Mouse (Mus musculus): ENCODE measurements around the gene Suclg2. TPM values are rescaled to one million over a fixed set of nuclear protein-coding genes. Genes with fewer than 3 reads are reported as not detected.

Gene Suclg2
- polyA plus RNA-seq, 2 experiments = 30.7 to 48.9 TPM

- H3K9me3 ChIP-seq (ENCODE audit: control insufficient read depth, low read length) = no peaks in the 10 kb centered on the region
- H3K4me2 ChIP-seq (replicated peaks; ENCODE audit: low read depth, low read length, severe bottlenecking) = no peak overlapping the region
- H3K4me3 ChIP-seq (replicated peaks; ENCODE audit: low read length) = no peak overlapping the region
- ATAC-seq (ENCODE audit: low FRiP score, low read depth) (no peak), DNase-seq (ENCODE audit: low spot score) (no peak)
- H3K27me3 ChIP-seq (ENCODE audit: control insufficient read depth, insufficient read depth, low read length) = no peaks in the 10 kb centered on the region
- peaks cover 7% of the 10 kb centered on the region for H3K4me1 ChIP-seq (ENCODE audit: control insufficient read depth, insufficient read depth, low read length)
- no peak overlapping the region for H3K9ac ChIP-seq (ENCODE audit: low read depth, low read length, severe bottlenecking)
- no peaks in the 10 kb centered on the region for H3K36me3 ChIP-seq (ENCODE audit: control insufficient read depth, insufficient read depth, low read length)
- 95% methylated on average over 5 of the region's 5 CpGs for WGBS
- TF ChIP-seq POLR2A (IDR thresholded peaks at IDR 0.05; ENCODE audit: borderline replicate concordance, extremely low read depth, insufficient read depth, insufficient read length) = no peak
- H3K27ac ChIP-seq (replicated peaks; ENCODE audit: low read depth, low read length) = no peak overlapping the region
Measured at GRCm38 (mm10) chr6:95716476-95716875, 2.1 kb downstream of the Suclg2 start.

GRCm38 (mm10) chr6:95713245-95713644 lies 5.4 kb downstream of the Suclg2 start:
- no peak for ATAC-seq (ENCODE audit: low FRiP score, low read depth)
- peaks cover 9% of the 10 kb centered on the region for H3K4me1 ChIP-seq (ENCODE audit: control insufficient read depth, insufficient read depth, low read length)
- DNase-seq (ENCODE audit: low spot score) = no peak
- H3K9ac ChIP-seq (ENCODE audit: low read depth, low read length, severe bottlenecking) = no peak overlapping the region
- no peaks in the 10 kb centered on the region for H3K36me3 ChIP-seq (ENCODE audit: control insufficient read depth, insufficient read depth, low read length)
- H3K9me3 ChIP-seq (ENCODE audit: control insufficient read depth, low read length) = no peaks in the 10 kb centered on the region
- no peak for TF ChIP-seq POLR2A (IDR thresholded peaks at IDR 0.05; ENCODE audit: borderline replicate concordance, extremely low read depth, insufficient read depth, insufficient read length)
- no peak overlapping the region for H3K4me3 ChIP-seq (replicated peaks; ENCODE audit: low read length)
- 6% methylated on average over 5 of the region's 5 CpGs for WGBS
- H3K27me3 ChIP-seq (ENCODE audit: control insufficient read depth, insufficient read depth, low read length) = no peaks in the 10 kb centered on the region
- no peak overlapping the region for H3K4me2 ChIP-seq (replicated peaks; ENCODE audit: low read depth, low read length, severe bottlenecking)
- no peak overlapping the region for H3K27ac ChIP-seq (replicated peaks; ENCODE audit: low read depth, low read length)

GRCm38 (mm10) chr6:95712081-95712480 lies 6.5 kb downstream of the Suclg2 start:
- no peak for TF ChIP-seq POLR2A (IDR thresholded peaks at IDR 0.05; ENCODE audit: borderline replicate concordance, extremely low read depth, insufficient read depth, insufficient read length)

GRCm38 (mm10) chr6:95711671-95712070 lies 6.9 kb downstream of the Suclg2 start:
- DNase-seq (ENCODE audit: low spot score) (no peak), ATAC-seq (ENCODE audit: low FRiP score, low read depth) (no peak)
- H3K4me2 ChIP-seq (replicated peaks; ENCODE audit: low read depth, low read length, severe bottlenecking) = no peak overlapping the region
- no peak for TF ChIP-seq POLR2A (IDR thresholded peaks at IDR 0.05; ENCODE audit: borderline replicate concordance, extremely low read depth, insufficient read depth, insufficient read length)
- H3K36me3 ChIP-seq (ENCODE audit: control insufficient read depth, insufficient read depth, low read length) = no peaks in the 10 kb centered on the region
- H3K27ac ChIP-seq (replicated peaks; ENCODE audit: low read depth, low read length) = no peak overlapping the region
- peaks cover 9% of the 10 kb centered on the region for H3K4me1 ChIP-seq (ENCODE audit: control insufficient read depth, insufficient read depth, low read length)
- H3K9ac ChIP-seq (ENCODE audit: low read depth, low read length, severe bottlenecking) = no peak overlapping the region
- WGBS = 57% methylated on average over 3 of the region's 3 CpGs
- no peak overlapping the region for H3K4me3 ChIP-seq (replicated peaks; ENCODE audit: low read length)
- H3K27me3 ChIP-seq (ENCODE audit: control insufficient read depth, insufficient read depth, low read length) = no peaks in the 10 kb centered on the region
- H3K9me3 ChIP-seq (ENCODE audit: control insufficient read depth, low read length) = no peaks in the 10 kb centered on the region

More at GRCm38 (mm10) chr6:95712081-95712480, 6.5 kb downstream of the Suclg2 start:
- no peak overlapping the region for H3K27ac ChIP-seq (replicated peaks; ENCODE audit: low read depth, low read length)
- H3K4me2 ChIP-seq (replicated peaks; ENCODE audit: low read depth, low read length, severe bottlenecking) = no peak overlapping the region
- no peaks in the 10 kb centered on the region for H3K27me3 ChIP-seq (ENCODE audit: control insufficient read depth, insufficient read depth, low read length)
- H3K4me3 ChIP-seq (replicated peaks; ENCODE audit: low read length) = no peak overlapping the region
- peaks cover 9% of the 10 kb centered on the region for H3K4me1 ChIP-seq (ENCODE audit: control insufficient read depth, insufficient read depth, low read length)
- H3K36me3 ChIP-seq (ENCODE audit: control insufficient read depth, insufficient read depth, low read length) = no peaks in the 10 kb centered on the region
- H3K9me3 ChIP-seq (ENCODE audit: control insufficient read depth, low read length) = no peaks in the 10 kb centered on the region
- H3K9ac ChIP-seq (ENCODE audit: low read depth, low read length, severe bottlenecking) = no peak overlapping the region
- ATAC-seq (ENCODE audit: low FRiP score, low read depth) = no peak
- WGBS = 64% methylated on average over 4 of the region's 4 CpGs
- DNase-seq (ENCODE audit: low spot score) = no peak

GRCm38 (mm10) chr6:95710886-95711285 lies 7.7 kb downstream of the Suclg2 start:
- no peak overlapping the region for H3K4me2 ChIP-seq (replicated peaks; ENCODE audit: low read depth, low read length, severe bottlenecking)
- H3K9ac ChIP-seq (ENCODE audit: low read depth, low read length, severe bottlenecking) = no peak overlapping the region
- no peak for TF ChIP-seq POLR2A (IDR thresholded peaks at IDR 0.05; ENCODE audit: borderline replicate concordance, extremely low read depth, insufficient read depth, insufficient read length)
- no peak for DNase-seq (ENCODE audit: low spot score)
- no peak overlapping the region for H3K4me3 ChIP-seq (replicated peaks; ENCODE audit: low read length)
- WGBS = 89% methylated on average over 6 of the region's 6 CpGs
- H3K27me3 ChIP-seq (ENCODE audit: control insufficient read depth, insufficient read depth, low read length) = no peaks in the 10 kb centered on the region
- no peak overlapping the region for H3K27ac ChIP-seq (replicated peaks; ENCODE audit: low read depth, low read length)
- H3K36me3 ChIP-seq (ENCODE audit: control insufficient read depth, insufficient read depth, low read length) = no peaks in the 10 kb centered on the region
- H3K9me3 ChIP-seq (ENCODE audit: control insufficient read depth, low read length) = no peaks in the 10 kb centered on the region
- no peak for ATAC-seq (ENCODE audit: low FRiP score, low read depth)
- peaks cover 9% of the 10 kb centered on the region for H3K4me1 ChIP-seq (ENCODE audit: control insufficient read depth, insufficient read depth, low read length)

- Histone ChIP-seq H3K36me3 (ENCODE audit: control insufficient read depth, insufficient read depth, low read length) (no peaks in the 10 kb centered on the region), H3K4me1 (ENCODE audit: control insufficient read depth, insufficient read depth, low read length) (peaks cover 9% of the 10 kb centered on the region), H3K9me3 (ENCODE audit: control insufficient read depth, low read length) (no peaks in the 10 kb centered on the region), H3K4me2 (replicated peaks; ENCODE audit: low read depth, low read length, severe bottlenecking) (no peak overlapping the region), H3K27me3 (ENCODE audit: control insufficient read depth, insufficient read depth, low read length) (no peaks in the 10 kb centered on the region), H3K9ac (ENCODE audit: low read depth, low read length, severe bottlenecking) (no peak overlapping the region), H3K27ac (replicated peaks; ENCODE audit: low read depth, low read length) (no peak overlapping the region), H3K4me3 (replicated peaks; ENCODE audit: low read length) (no peak overlapping the region)
- ATAC-seq (ENCODE audit: low FRiP score, low read depth) = no peak
- 55% methylated on average over 4 of the region's 4 CpGs for WGBS
- no peak for TF ChIP-seq POLR2A (IDR thresholded peaks at IDR 0.05; ENCODE audit: borderline replicate concordance, extremely low read depth, insufficient read depth, insufficient read length)
- no peak for DNase-seq (ENCODE audit: low spot score)
Measured at GRCm38 (mm10) chr6:95709531-95709930, 9.1 kb downstream of the Suclg2 start.
